Mouse (Mus musculus) liver, embryonic 15.5 days (tissue): ENCODE results near the gene Dstyk. TPM values are rescaled to one million over a fixed set of nuclear protein-coding genes. Genes with fewer than 3 reads are reported as not detected.

Experiments used
- ATAC-seq: fragments of 200-750 bp; cut with Nextera tagmentation; 2 replicates; pipeline ENCODE4 v1.8.0; 2017; ENCODE audit warnings: moderate number of reproducible peaks, mild to moderate bottlenecking, moderate library complexity; ENCODE audit not compliant: insufficient read depth
- H3K27ac ChIP-seq: fragments of 300-500 bp; sonication (generic); replicated peaks from 2 replicates; pipeline ENCODE4 v1.5.1; 2015; ENCODE audit warnings: mild to moderate bottlenecking, inconsistent platforms
- H3K27me3 ChIP-seq: fragments of 300-500 bp; sonication (generic); 2 replicates; pipeline ENCODE4 v1.6.1; 2015; ENCODE audit warnings: mild to moderate bottlenecking, inconsistent platforms
- H3K36me3 ChIP-seq: fragments of 300-500 bp; sonication (generic); replicated peaks from 2 replicates; pipeline ENCODE4 v1.6.1; 2015; ENCODE audit warnings: moderate library complexity, mild to moderate bottlenecking, inconsistent platforms
- H3K4me1 ChIP-seq: fragments of 300-500 bp; sonication (generic); replicated peaks from 2 replicates; pipeline ENCODE4 v1.6.1; 2015; ENCODE audit warnings: inconsistent platforms
- H3K4me2 ChIP-seq: fragments of 300-500 bp; sonication (generic); 2 replicates; pipeline ENCODE4 v1.6.1; 2015; ENCODE audit warnings: moderate library complexity, mild to moderate bottlenecking, inconsistent platforms
- H3K4me3 ChIP-seq: fragments of 300-500 bp; sonication (generic); replicated peaks from 2 replicates; pipeline ENCODE4 v1.5.1; 2015; ENCODE audit warnings: mild to moderate bottlenecking, inconsistent platforms
- H3K9ac ChIP-seq: fragments of 300-500 bp; sonication (generic); 2 replicates; pipeline ENCODE4 v1.6.1; 2015; ENCODE audit warnings: moderate library complexity, mild to moderate bottlenecking, inconsistent platforms
- H3K9me3 ChIP-seq: fragments of 300-500 bp; sonication (generic); replicated peaks from 2 replicates; pipeline ENCODE4 v1.6.1; 2016; ENCODE audit warnings: inconsistent platforms
- WGBS: fragments of 180-500 bp; shearing (Covaris S2); methylation state at CpG from one replicate; pipeline ENCODE4 v1.1.7; 2015; ENCODE audit warnings: mixed read lengths; ENCODE audit not compliant: insufficient replicate concordance; 5-methylcytosine and 5-hydroxymethylcytosine counted together
- polyA plus RNA-seq: library from polyadenylated mRNA; unstranded; fragments of >200 nt; fragmentation: Nextera tagmentation; extraction: Ambion mirVana; gene quantifications from 2 replicates; pipeline ENCODE4 v1.2.1, GENCODE M21; 2015

Dstyk gene
- polyA plus RNA-seq, 1 experiment from 2014 or later = 4.5 TPM

GRCm38 (mm10) chr1:132416244-132416942 is 962 bp upstream of the Dstyk start:
- no peaks in the 10 kb centered on the region for H3K27me3 ChIP-seq
- no peak for ATAC-seq
- H3K4me3 ChIP-seq = peak overlapping the region; percentile 81
- 0 out of 2 replicates have a peak, but pooled peaks cover 4% of the 10 kb centered on the region for H3K36me3 ChIP-seq
- 33% methylated on average over 8 of the region's 8 CpGs for WGBS
- H3K27ac ChIP-seq = peak overlapping the region; percentile 92
- H3K4me1 ChIP-seq = peaks cover 40% of the 10 kb centered on the region
- H3K4me2 ChIP-seq = peak overlapping the region; percentile 74
- H3K9ac ChIP-seq = peak overlapping the region; percentile 22
- H3K9me3 ChIP-seq = no peaks in the 10 kb centered on the region

- Histone ChIP-seq H3K4me2 (peak overlapping the region; percentile 74), H3K27ac (peak overlapping the region; percentile 92), H3K36me3 (0 out of 2 replicates have a peak, but pooled peaks cover 4% of the 10 kb centered on the region), H3K9me3 (no peaks in the 10 kb centered on the region), H3K4me3 (peak overlapping the region; percentile 81), H3K27me3 (no peaks in the 10 kb centered on the region), H3K9ac (peak overlapping the region; percentile 92), H3K4me1 (peaks cover 40% of the 10 kb centered on the region)
- no peak for ATAC-seq
- WGBS = 5% methylated on average over 6 of the region's 6 CpGs
Observed at GRCm38 (mm10) chr1:132416943-132417290, 438 bp upstream of the Dstyk start.

GRCm38 (mm10) chr1:132420206-132420605 is 2.9 kb downstream of the Dstyk start:
- Histone ChIP-seq H3K4me3 (no peak overlapping the region), H3K4me1 (peaks cover 40% of the 10 kb centered on the region), H3K27me3 (no peaks in the 10 kb centered on the region), H3K4me2 (no peak overlapping the region), H3K9me3 (no peaks in the 10 kb centered on the region), H3K27ac (no peak overlapping the region), H3K36me3 (peaks cover 11% of the 10 kb centered on the region; the same call in 1 of the 2 replicates), H3K9ac (no peak overlapping the region)
- 53% methylated on average over 2 of the region's 2 CpGs for WGBS
- ATAC-seq = no peak

- H3K9ac ChIP-seq = no peak overlapping the region
- ATAC-seq = no peak
Observed at GRCm38 (mm10) chr1:132420662-132421061, 3.3 kb downstream of the Dstyk start.

GRCm38 (mm10) chr1:132422912-132423696 is 5.7 kb downstream of the Dstyk start:
- H3K27ac ChIP-seq = no peak overlapping the region
- H3K4me1 ChIP-seq = peaks cover 27% of the 10 kb centered on the region
- no peak overlapping the region for H3K4me3 ChIP-seq
- H3K9me3 ChIP-seq = no peaks in the 10 kb centered on the region
- H3K27me3 ChIP-seq = no peaks in the 10 kb centered on the region
- H3K9ac ChIP-seq = no peak overlapping the region
- H3K4me2 ChIP-seq = no peak overlapping the region
- peaks cover 11% of the 10 kb centered on the region; the same call in 1 of the 2 replicates for H3K36me3 ChIP-seq
- ATAC-seq = no peak
- 78% methylated on average over 5 of the region's 5 CpGs for WGBS

More at GRCm38 (mm10) chr1:132420662-132421061, 3.3 kb downstream of the Dstyk start:
- Histone ChIP-seq H3K27me3 (no peaks in the 10 kb centered on the region), H3K27ac (no peak overlapping the region), H3K4me3 (no peak overlapping the region), H3K36me3 (peaks cover 11% of the 10 kb centered on the region; the same call in 1 of the 2 replicates), H3K4me1 (peaks cover 39% of the 10 kb centered on the region), H3K4me2 (no peak overlapping the region), H3K9me3 (no peaks in the 10 kb centered on the region)
- 59% methylated on average over 7 of the region's 7 CpGs for WGBS

- no peak for ATAC-seq
- H3K27ac ChIP-seq = no peak overlapping the region
- H3K36me3 ChIP-seq = peaks cover 11% of the 10 kb centered on the region; the same call in 1 of the 2 replicates
- no peaks in the 10 kb centered on the region for H3K9me3 ChIP-seq
- H3K27me3 ChIP-seq = no peaks in the 10 kb centered on the region
- peaks cover 6% of the 10 kb centered on the region; the same call in 1 of the 2 replicates for H3K4me1 ChIP-seq
- no peak overlapping the region for H3K4me3 ChIP-seq
- no peak overlapping the region for H3K9ac ChIP-seq
- no peak overlapping the region for H3K4me2 ChIP-seq
Observed at GRCm38 (mm10) chr1:132425600-132425999, 8.2 kb downstream of the Dstyk start.

GRCm38 (mm10) chr1:132430818-132431217 is 13.5 kb downstream of the Dstyk start:
- no peak overlapping the region for H3K4me2 ChIP-seq
- H3K4me3 ChIP-seq = no peak overlapping the region
- H3K27ac ChIP-seq = no peak overlapping the region
- H3K36me3 ChIP-seq = peaks cover 9% of the 10 kb centered on the region; the same call in 1 of the 2 replicates
- H3K9ac ChIP-seq = no peak overlapping the region
- no peaks in the 10 kb centered on the region for H3K27me3 ChIP-seq
- H3K9me3 ChIP-seq = no peaks in the 10 kb centered on the region
- 76% methylated on average over 3 of the region's 3 CpGs for WGBS
- no peak for ATAC-seq
- 0 out of 2 replicates have a peak, but pooled peaks cover 3% of the 10 kb centered on the region for H3K4me1 ChIP-seq

- no peak for ATAC-seq
Observed at GRCm38 (mm10) chr1:132431716-132432115, 14.4 kb downstream of the Dstyk start.

GRCm38 (mm10) chr1:132433349-132433748 is 16.0 kb downstream of the Dstyk start:
- ATAC-seq = no peak
- Histone ChIP-seq H3K4me1 (peaks cover 3% of the 10 kb centered on the region; the same call in 1 of the 2 replicates), H3K9me3 (no peaks in the 10 kb centered on the region), H3K9ac (no peak overlapping the region), H3K27me3 (no peaks in the 10 kb centered on the region), H3K36me3 (peaks cover 12% of the 10 kb centered on the region), H3K4me2 (no peak overlapping the region), H3K27ac (no peak overlapping the region), H3K4me3 (no peak overlapping the region)
- 78% methylated on average over 5 of the region's 5 CpGs for WGBS

More at GRCm38 (mm10) chr1:132431716-132432115, 14.4 kb downstream of the Dstyk start:
- Histone ChIP-seq H3K4me1 (0 out of 2 replicates have a peak, but pooled peaks cover 3% of the 10 kb centered on the region), H3K4me2 (no peak overlapping the region), H3K9me3 (no peaks in the 10 kb centered on the region), H3K27me3 (no peaks in the 10 kb centered on the region), H3K27ac (no peak overlapping the region), H3K9ac (no peak overlapping the region), H3K4me3 (no peak overlapping the region), H3K36me3 (peaks cover 12% of the 10 kb centered on the region; the same call in 1 of the 2 replicates)
- 64% methylated on average over 9 of the region's 9 CpGs for WGBS

GRCm38 (mm10) chr1:132434032-132434431 is 16.7 kb downstream of the Dstyk start:
- H3K27me3 ChIP-seq = no peaks in the 10 kb centered on the region
- WGBS = 88% methylated on average over 12 of the region's 12 CpGs
- no peak overlapping the region for H3K4me2 ChIP-seq
- ATAC-seq = no peak
- peaks cover 3% of the 10 kb centered on the region; the same call in 1 of the 2 replicates for H3K4me1 ChIP-seq
- no peak overlapping the region for H3K9ac ChIP-seq
- H3K27ac ChIP-seq = no peak overlapping the region
- peaks cover 12% of the 10 kb centered on the region for H3K36me3 ChIP-seq
- H3K4me3 ChIP-seq = no peak overlapping the region
- H3K9me3 ChIP-seq = no peaks in the 10 kb centered on the region

- H3K4me3 ChIP-seq = no peak overlapping the region
- peaks cover 33% of the 10 kb centered on the region for H3K36me3 ChIP-seq
- H3K27ac ChIP-seq = no peak overlapping the region
- ATAC-seq = no peak
- WGBS = 58% methylated on average over 4 of the region's 4 CpGs
- H3K9me3 ChIP-seq = no peaks in the 10 kb centered on the region
- peaks cover 3% of the 10 kb centered on the region; the same call in 1 of the 2 replicates for H3K4me1 ChIP-seq
- no peak overlapping the region for H3K4me2 ChIP-seq
- H3K27me3 ChIP-seq = no peaks in the 10 kb centered on the region
- no peak overlapping the region for H3K9ac ChIP-seq
Observed at GRCm38 (mm10) chr1:132436320-132436958, 19.1 kb downstream of the Dstyk start.
